Mouse (Mus musculus): ENCODE data around the gene Zpr1.

The Zpr1 gene

GRCm38 (mm10) chr9:46268343-46268873 lies 4.5 kb upstream of the Zpr1 start, which contains the start of gene Apoa5:
Apoa5 (plus strand) TSS chr9:46268633.
- DNase-seq, result no peak

GRCm38 (mm10) chr9:46269125-46269524 lies 3.7 kb upstream of the Zpr1 start:
- DNase-seq, result no peak

GRCm38 (mm10) chr9:46270782-46271181 lies 2.1 kb upstream of the Zpr1 start:
- no peak for DNase-seq

- DNase-seq, result no peak
Observed at GRCm38 (mm10) chr9:46272070-46272469, 794 bp upstream of the Zpr1 start.

GRCm38 (mm10) chr9:46274494-46274893 lies 1.6 kb downstream of the Zpr1 start:
- no peak for DNase-seq

GRCm38 (mm10) chr9:46282631-46283436 lies 10.0 kb downstream of the Zpr1 start, which contains the start of gene Bud13:
Bud13 (plus strand) TSS chr9:46283008.
- peak; percentile 85 for DNase-seq

GRCm38 (mm10) chr9:46298381-46298780 lies 25.5 kb downstream of the Zpr1 start:
- DNase-seq, result no peak

- DNase-seq, result no peak
Observed at GRCm38 (mm10) chr9:46302142-46302541, 29.3 kb downstream of the Zpr1 start.

- DNase-seq, result no peak
Observed at GRCm38 (mm10) chr9:46309121-46309520, 36.3 kb downstream of the Zpr1 start.

GRCm38 (mm10) chr9:46314507-46314906 lies 41.6 kb downstream of the Zpr1 start:
- peak; percentile 78 for DNase-seq

GRCm38 (mm10) chr9:46314921-46315320 lies 42.1 kb downstream of the Zpr1 start:
- DNase-seq, result no peak

GRCm38 (mm10) chr9:46315807-46316365 lies 43.0 kb downstream of the Zpr1 start:
- DNase-seq, result no peak

GRCm38 (mm10) chr9:46316388-46316787 lies 43.5 kb downstream of the Zpr1 start:
- no peak for DNase-seq

- no peak for DNase-seq
Observed at GRCm38 (mm10) chr9:46316909-46317308, 44.0 kb downstream of the Zpr1 start.

GRCm38 (mm10) chr9:46317957-46318356 lies 45.1 kb downstream of the Zpr1 start:
- DNase-seq, result no peak

GRCm38 (mm10) chr9:46319886-46320285 lies 47.0 kb downstream of the Zpr1 start, which contains the start of gene 4931429L15Rik:
4931429L15Rik (minus strand) TSS chr9:46319986.
- DNase-seq, result peak; percentile 1

GRCm38 (mm10) chr9:46320461-46320860 lies 47.6 kb downstream of the Zpr1 start:
- DNase-seq, result peak; percentile 1

- peak; percentile 13 for DNase-seq
Observed at GRCm38 (mm10) chr9:46326694-46327405, 54.0 kb downstream of the Zpr1 start.

GRCm38 (mm10) chr9:46327706-46328571 lies 55.1 kb downstream of the Zpr1 start:
- DNase-seq, result peak; percentile 49

- peak; percentile 92 for DNase-seq
Observed at GRCm38 (mm10) chr9:46328572-46329249, 55.8 kb downstream of the Zpr1 start.

GRCm38 (mm10) chr9:46329250-46329648 lies 56.4 kb downstream of the Zpr1 start:
- peak; percentile 50 for DNase-seq
